Mouse (Mus musculus): ENCODE measurements at regions not wholly inside any gene's neighbourhood (a gene's known extent, or its start where the extent isn't known, plus 50 kb on each side); places are given as distances from the start of the nearest gene placed in this dataset.

- TF ChIP-seq POLR2A (IDR thresholded peaks at IDR 0.05; ENCODE audit: borderline replicate concordance, low read depth, low read length) (no peak), CTCF (IDR thresholded peaks at IDR 0.05; ENCODE audit: low read depth, low read length) (no peak)
These were observed 141.7 kb upstream of the Zeb2 start for GRCm38 (mm10) chr2:45258897-45259296.

Measured in bone marrow macrophage, adult 2 months (primary cell).